In the genomic region with DNA sequence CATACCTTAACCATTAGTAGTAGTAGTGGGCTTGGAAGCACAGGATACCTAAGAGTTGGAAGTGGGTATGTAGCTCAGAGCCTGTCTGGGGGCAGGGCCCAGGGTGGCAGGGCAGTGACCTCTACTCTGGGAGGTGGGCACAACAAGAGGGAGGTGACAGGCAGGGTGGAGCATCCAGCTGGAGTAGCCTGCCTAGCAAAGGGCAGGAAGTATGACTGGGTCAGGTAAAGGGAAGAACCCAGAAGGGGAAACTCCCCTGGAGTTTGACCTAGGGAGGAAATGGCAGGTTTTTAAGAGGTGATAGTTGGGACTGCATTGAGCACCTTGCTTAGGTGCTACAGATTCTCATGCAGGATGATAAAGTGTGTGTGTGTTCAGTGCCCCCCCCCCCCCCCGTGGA, we compare ENCODE assay signal across 22 mouse cellular contexts. TPM values are rescaled to one million over a fixed set of nuclear protein-coding genes. Genes with fewer than 3 reads are reported as not detected.
"Had no signal": no experiment of that assay in that cellular context is flagged by ENCODE, and none has a peak within 500 bp of the region (broad histone marks: within the 10 kb centered on the region; RNA-seq: fewer than 3 reads in every experiment).

No protein-coding gene starts in this region.

- H3K27ac ChIP-seq: limb, embryonic 12.5 days; limb, embryonic 15.5 days; liver, embryonic 14.5 days; lung, embryonic 15.5 days; stomach, embryonic 15.5 days had no signal

- DNase-seq: kidney, adult 2 months; kidney, postnatal 14 days; kidney, postnatal 4 days; left cerebral cortex, postnatal 4 days; liver, postnatal 0 days; lung, postnatal 10 days; lung, postnatal 36 days; midbrain, embryonic 14.5 days; right cerebral cortex, postnatal 14 days; right cerebral cortex, postnatal 4 days; spleen, adult 18-20 months; thymus, adult 18-20 months; thymus, postnatal 36 days had no signal

- H3K4me1 ChIP-seq: limb, embryonic 12.5 days had no signal

- H3K36me3 ChIP-seq: limb, embryonic 12.5 days; limb, embryonic 15.5 days; lung, embryonic 15.5 days; stomach, embryonic 15.5 days had no signal

- H3K4me3 ChIP-seq: limb, embryonic 12.5 days; limb, embryonic 15.5 days; lung, embryonic 15.5 days; megakaryocyte, embryonic 14.5 days; stomach, embryonic 15.5 days had no signal

- H3K27me3 ChIP-seq: limb, embryonic 12.5 days; limb, embryonic 15.5 days; lung, embryonic 15.5 days; stomach, embryonic 15.5 days had no signal

- H3K4me2 ChIP-seq: limb, embryonic 12.5 days; limb, embryonic 15.5 days; liver, embryonic 11.5 days; lung, embryonic 15.5 days; midbrain, embryonic 11.5 days; stomach, embryonic 15.5 days had no signal

- ATAC-seq: liver, postnatal 0 days had no signal

- H3K9me3 ChIP-seq: limb, embryonic 15.5 days; lung, embryonic 15.5 days; stomach, embryonic 15.5 days had no signal

- H3K9ac ChIP-seq: limb, embryonic 12.5 days; limb, embryonic 15.5 days; liver, embryonic 14.5 days; liver, postnatal 0 days; lung, embryonic 15.5 days; stomach, embryonic 15.5 days had no signal

RNA-seq across cellular contexts. Expression of gene Sdcbp2, which starts 8.5 kb away (rescaled TPM):
- total RNA-seq: midbrain, postnatal 0 days had no signal
- polyA plus RNA-seq: liver, embryonic 11.5 days had no signal

RNA-seq across cellular contexts. Expression of gene Snph, which starts 51.4 kb away (rescaled TPM):
- polyA plus RNA-seq: liver, postnatal 0 days had no signal
